Mouse (Mus musculus): ENCODE measurements around the gene Adgrb3. TPM values are rescaled to one million over a fixed set of nuclear protein-coding genes. Genes with fewer than 3 reads are reported as not detected.

The Adgrb3 gene
- total RNA-seq (2021): under 1 TPM in 1 of 2 experiments, not detected in 1; 0.08 TPM
- long read RNA-seq, experiment 1: 0 reads
- long read RNA-seq, experiment 2: 0 reads

GRCm38 (mm10) chr1:25828971-25829920, at the start of gene Adgrb3:
Gene Adgrb3, minus strand, starts transcription at chr1:25829707.
- DNase-seq: no peak

DNA sequence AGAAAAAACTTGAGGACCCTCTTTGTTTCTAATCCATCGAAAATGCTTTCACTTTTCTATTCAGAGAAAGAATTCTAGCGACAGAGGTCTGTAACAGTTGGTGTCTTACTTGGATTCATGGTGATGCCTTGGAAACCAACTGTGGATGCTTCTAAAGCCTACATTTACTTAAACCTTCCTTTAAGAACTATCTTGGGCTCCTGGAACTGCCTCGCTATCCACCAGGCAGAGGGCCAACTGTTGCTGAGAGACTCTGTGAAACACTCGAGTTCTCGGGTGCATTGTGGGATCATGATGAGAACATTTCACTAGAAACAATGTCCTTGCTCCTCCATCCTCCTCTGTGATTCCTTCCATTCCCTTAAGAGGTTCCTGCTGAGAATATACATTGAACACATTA, 48.0 kb upstream of the Adgrb3 start:
- no peak for DNase-seq

- no peak for DNase-seq
Observed at GRCm38 (mm10) chr1:25857473-25857872, 28.0 kb upstream of the Adgrb3 start.

- no peak for DNase-seq
Observed at GRCm38 (mm10) chr1:25854451-25854978, 25.0 kb upstream of the Adgrb3 start.

DNA sequence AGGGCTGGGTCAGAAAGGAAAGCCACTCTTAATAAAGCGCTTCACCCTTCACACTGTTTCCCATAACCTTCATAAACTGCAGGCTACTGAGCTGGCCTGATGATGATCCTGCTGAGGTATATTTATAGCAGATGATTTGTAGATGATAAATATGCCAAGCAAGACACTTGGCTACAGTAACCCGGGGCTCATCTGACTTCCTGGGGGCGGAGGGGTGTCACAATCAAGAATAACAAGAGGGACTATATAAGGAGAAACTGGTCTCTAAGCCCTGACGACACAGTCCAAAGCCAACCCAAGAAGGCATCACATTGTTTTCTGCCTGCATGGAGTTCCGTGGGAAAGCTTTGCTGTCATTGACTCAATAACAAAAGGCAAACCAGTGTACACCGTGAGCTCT, 2.8 kb upstream of the Adgrb3 start:
- DNase-seq: no peak

GRCm38 (mm10) chr1:25831521-25831900, 2.0 kb upstream of the Adgrb3 start:
- DNase-seq: no peak

DNA sequence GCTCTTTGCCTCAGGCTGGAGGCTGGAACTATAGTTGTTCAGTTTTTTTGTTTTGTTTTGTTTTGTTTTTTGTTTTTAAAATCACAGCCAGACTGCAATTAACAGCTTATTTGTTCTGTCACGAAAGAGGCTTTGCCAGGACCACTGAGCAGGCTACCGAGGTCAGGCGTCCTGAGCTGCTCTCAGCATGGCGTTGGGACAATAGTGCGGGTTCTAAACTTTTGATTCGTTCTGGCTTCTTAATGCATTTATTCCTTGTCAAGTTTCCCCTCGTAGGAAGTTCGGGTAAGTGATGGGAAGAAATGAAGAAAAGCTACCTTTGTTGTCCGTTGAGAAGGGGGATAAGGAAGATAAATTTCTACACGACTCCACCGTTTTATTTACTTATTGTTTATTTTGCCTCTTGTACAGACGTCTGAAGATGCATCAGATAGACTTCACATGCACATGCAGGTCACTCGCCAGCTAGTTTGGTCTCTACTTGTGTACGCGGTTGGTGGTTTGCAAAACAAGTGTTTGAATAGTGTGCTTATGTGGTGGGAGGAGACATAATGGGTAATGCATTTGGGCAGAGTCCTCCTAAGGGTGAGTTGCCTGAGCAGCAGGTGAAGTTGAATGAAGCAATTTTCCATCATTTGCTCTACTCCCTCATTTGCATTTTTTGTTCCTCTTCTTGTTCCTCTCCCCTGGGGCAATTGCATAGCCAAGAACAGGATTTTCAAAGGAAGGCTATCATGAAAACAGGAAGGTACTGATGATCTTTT, 1.4 kb upstream of the Adgrb3 start:
- no peak for DNase-seq

DNA sequence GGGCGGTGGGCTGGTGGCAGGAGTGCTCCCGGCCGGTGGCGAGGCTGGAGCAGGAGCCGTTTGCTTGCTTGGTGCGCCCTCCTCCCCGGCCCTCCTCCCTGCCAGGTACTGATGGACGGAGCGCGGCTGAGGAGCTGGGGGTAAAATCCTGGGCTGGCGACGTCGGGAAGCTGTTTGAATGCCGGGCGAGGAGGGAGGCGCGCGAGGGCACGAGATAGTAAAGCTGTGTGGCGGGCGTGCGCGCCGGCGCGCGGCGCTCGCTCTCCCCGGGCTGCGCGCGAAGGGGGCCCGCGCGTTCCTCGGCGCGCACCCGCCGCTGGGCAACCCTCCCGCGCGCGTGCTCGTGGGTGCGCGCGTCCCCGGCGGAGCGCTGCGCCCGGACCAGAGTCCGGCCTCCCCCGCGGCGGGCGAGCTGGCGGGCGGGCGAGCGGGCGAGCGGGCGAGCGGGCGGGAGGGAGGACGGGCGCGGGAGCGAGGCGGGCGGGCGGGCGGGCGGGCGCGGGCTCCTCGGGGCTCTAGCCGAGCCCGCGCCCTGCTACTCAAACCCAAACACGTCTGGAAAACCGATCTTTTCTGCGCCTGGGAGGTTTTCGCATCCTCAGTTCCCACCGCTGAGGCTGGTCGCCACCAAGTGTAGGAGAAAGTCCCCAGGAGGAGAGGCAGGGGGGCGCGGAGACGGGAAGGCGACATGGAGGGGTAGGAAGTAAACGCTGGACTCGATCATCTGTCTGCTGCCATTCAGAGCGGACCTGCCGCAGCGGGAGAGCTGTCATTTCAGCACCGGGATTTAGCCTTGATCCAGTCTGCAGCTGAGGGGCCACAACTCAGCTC, 629 bp upstream of the Adgrb3 start:
- peak; percentile 10 for DNase-seq

GRCm38 (mm10) chr1:25828071-25828755, 1.3 kb downstream of the Adgrb3 start:
- DNase-seq: no peak

DNA sequence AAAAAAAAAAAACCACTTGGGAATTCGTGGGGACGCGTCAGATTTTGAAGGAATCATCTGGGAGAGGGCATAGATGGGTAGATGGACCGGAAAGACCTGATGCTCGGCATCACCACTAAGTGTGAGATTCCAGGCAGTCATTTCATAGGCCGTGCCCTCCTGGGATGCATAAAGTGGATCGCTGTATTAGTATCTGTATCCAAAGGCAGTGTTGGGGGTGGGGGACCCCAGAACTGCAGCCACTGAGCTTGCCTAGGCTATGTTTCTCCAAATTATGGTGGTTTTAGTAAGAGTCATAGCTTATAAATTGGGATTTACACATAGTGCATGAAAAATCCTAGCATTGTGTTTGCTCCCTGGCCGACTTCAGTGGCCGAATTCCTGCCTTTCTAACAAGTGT, 2.1 kb downstream of the Adgrb3 start:
- no peak for DNase-seq

DNA sequence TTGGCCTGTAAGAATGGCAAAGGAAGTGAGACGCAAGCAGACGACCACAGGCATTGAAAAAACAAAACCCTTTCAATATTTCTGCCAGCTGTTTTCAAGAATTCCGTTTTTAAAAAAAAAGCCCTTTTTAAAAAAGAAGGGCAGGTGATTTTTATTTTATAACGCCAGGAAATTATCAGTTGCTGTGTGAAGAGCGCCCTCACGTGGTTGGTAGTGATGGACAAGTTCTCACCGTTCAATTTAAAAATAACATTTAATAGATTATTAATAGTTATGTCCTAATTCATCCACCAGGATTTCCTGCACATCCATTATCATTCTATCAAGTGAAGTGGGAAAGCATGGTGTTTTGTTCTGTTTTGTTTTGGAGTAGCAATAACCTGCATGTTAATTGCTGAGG, 2.7 kb downstream of the Adgrb3 start:
- no peak for DNase-seq

- no peak for DNase-seq
Observed at GRCm38 (mm10) chr1:25824626-25825025, 4.9 kb downstream of the Adgrb3 start.

- DNase-seq: no peak
Observed at GRCm38 (mm10) chr1:25823961-25824360, 5.5 kb downstream of the Adgrb3 start.

- DNase-seq: no peak
Observed at GRCm38 (mm10) chr1:25815491-25815890, 14.0 kb downstream of the Adgrb3 start.

- DNase-seq: no peak
Observed at GRCm38 (mm10) chr1:25778784-25779183, 50.7 kb downstream of the Adgrb3 start.

- DNase-seq: no peak
Observed at GRCm38 (mm10) chr1:25777459-25777858, 52.0 kb downstream of the Adgrb3 start.

DNA sequence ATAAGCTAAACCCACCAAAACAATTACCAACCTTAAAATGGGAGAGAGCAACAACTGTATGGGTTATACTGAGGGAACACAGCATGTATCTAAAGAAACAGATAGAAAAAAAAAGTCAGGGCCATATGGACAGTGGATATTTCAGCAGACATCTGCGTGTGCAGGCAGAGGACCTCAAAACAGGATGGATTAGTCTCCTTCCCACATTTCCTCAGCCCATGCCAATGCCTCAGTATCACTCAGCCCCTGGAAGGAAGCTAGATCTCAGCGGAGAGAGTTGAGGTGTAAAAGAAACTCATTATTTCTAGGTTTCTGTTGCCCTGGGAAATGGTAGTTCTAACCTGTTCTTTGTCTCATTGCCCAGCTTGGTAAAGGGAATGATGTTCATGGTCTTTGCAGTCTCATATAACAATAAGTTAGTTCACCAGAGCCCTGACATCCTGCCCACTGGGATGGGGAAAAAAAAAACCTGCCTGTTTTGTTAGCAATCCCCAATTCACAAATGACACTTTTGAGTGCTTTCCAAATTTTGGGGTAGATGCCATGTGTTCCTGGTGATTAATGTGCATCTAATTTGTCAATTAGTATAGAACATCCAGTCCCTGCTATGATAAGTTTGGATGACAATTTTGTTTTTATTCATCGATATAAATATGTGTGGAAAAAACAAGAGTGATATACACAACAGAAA, 53.9 kb downstream of the Adgrb3 start:
- DNase-seq: no peak

- no peak for DNase-seq
Observed at GRCm38 (mm10) chr1:25768958-25769357, 60.5 kb downstream of the Adgrb3 start.

DNA sequence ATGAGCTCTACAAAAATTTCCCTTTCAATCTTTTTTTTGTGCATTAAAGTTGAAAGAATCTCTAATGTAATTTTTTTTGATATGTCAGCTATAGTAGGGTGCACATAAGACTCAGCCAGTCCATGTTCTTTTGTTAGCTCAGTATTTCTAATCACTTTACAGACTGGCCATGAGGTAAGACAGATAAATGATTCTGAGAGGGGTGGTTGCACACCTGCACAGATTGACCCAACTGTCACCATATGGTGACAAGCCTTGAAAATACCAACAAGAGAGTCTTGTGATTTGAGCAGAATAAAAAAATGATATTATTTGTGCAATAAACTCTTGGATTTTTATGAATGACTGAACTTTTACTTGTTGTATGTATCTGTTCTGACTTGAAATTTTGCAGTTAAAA, 74.2 kb downstream of the Adgrb3 start:
- DNase-seq: no peak

DNA sequence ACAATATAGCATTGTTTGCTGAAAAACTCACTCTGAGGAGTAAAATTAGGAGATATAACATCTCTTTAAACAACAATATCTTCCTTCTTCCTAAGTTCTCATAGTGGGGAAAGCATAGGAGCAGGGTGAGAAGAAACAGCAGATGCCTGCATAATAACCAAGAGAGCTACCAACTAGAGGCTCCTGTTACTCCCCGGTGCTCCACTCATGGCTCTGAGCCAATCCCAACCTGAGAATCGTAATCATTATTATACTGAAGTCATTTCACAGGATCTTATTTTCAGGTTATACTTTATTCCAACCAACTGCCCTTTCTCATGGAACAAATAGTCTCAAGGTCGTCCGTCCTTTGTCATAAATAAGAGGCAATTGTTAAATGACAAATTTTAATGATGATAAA, 75.0 kb downstream of the Adgrb3 start:
- DNase-seq: no peak

GRCm38 (mm10) chr1:25745575-25745974, 83.9 kb downstream of the Adgrb3 start:
- DNase-seq: no peak

Data from gastrocnemius, postnatal 25 days (tissue).